Mouse (Mus musculus) thymus, adult 2 months (tissue): ENCODE measurements around the gene Arhgap24.

Experiments used
- CTCF ChIP-seq: fragments of 200-500 bp; IDR thresholded peaks from 2 replicates; pipeline ENCODE4 v1.5.1; 2012; ENCODE audit warnings: mild to moderate bottlenecking, control low read depth, low read length, moderate library complexity, borderline replicate concordance; ENCODE audit not compliant: control insufficient read depth, poor library complexity, insufficient read depth; ENCODE audit errors: extremely low read depth
- POLR2A ChIP-seq: fragments of 200-500 bp; IDR thresholded peaks from 2 replicates; pipeline ENCODE4 v1.6.1; 2012; ENCODE audit warnings: mild to moderate bottlenecking, low read length, control low read depth, moderate library complexity; ENCODE audit not compliant: control insufficient read depth, poor library complexity, insufficient read depth; ENCODE audit errors: extremely low read depth

- no peak for TF ChIP-seq CTCF
- no peak for TF ChIP-seq POLR2A
Observed at GRCm38 (mm10) chr5:102498747-102499146, 17.6 kb downstream of the Arhgap24 start.
